Mouse (Mus musculus): ENCODE measurements around the gene Cux2. TPM values are rescaled to one million over a fixed set of nuclear protein-coding genes. Genes with fewer than 3 reads are reported as not detected.

Gene Cux2
- polyA plus RNA-seq, 2 experiments, result 3.0 to 6.1 TPM

DNA sequence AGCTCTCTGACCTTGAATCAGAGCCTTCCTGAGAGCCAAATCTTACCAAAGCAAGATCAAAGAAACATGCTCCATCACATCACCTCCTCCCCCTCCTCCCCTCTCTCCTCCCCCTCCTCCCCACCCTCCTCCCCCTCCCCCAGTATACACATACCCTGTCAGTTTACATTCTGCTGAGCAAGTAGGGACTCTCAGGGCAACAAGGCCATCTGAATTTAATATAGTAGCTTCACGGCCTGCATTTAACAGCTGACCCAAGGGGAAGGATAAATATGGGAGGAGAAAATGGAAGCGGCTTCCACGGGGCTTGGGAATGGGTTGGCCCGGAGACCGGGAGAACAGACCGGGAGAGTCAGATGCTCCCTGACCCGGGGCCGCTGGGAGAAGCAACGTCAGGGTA, 32.1 kb downstream of the Cux2 start:
- Histone ChIP-seq H3K4me2 (replicated peaks; ENCODE audit: low read depth, low read length, severe bottlenecking) (no peak overlapping the region), H3K9ac (ENCODE audit: low read depth, low read length, severe bottlenecking) (no peak overlapping the region), H3K4me1 (ENCODE audit: control insufficient read depth, insufficient read depth, low read length) (peaks cover 9% of the 10 kb centered on the region), H3K9me3 (ENCODE audit: control insufficient read depth, low read length) (peaks cover 8% of the 10 kb centered on the region; the same call in 1 of the 2 replicates), H3K27ac (replicated peaks; ENCODE audit: low read depth, low read length) (no peak overlapping the region), H3K36me3 (ENCODE audit: control insufficient read depth, insufficient read depth, low read length) (no peaks in the 10 kb centered on the region), H3K4me3 (replicated peaks; ENCODE audit: low read length) (no peak overlapping the region), H3K27me3 (ENCODE audit: control insufficient read depth, insufficient read depth, low read length) (no peaks in the 10 kb centered on the region)
- no peak for TF ChIP-seq POLR2A (IDR thresholded peaks at IDR 0.05; ENCODE audit: borderline replicate concordance, extremely low read depth, insufficient read depth, insufficient read length)
- ATAC-seq (ENCODE audit: low FRiP score, low read depth) (no peak), DNase-seq (ENCODE audit: low spot score) (no peak)
- 45% methylated on average over 9 of the region's 9 CpGs for WGBS

DNA sequence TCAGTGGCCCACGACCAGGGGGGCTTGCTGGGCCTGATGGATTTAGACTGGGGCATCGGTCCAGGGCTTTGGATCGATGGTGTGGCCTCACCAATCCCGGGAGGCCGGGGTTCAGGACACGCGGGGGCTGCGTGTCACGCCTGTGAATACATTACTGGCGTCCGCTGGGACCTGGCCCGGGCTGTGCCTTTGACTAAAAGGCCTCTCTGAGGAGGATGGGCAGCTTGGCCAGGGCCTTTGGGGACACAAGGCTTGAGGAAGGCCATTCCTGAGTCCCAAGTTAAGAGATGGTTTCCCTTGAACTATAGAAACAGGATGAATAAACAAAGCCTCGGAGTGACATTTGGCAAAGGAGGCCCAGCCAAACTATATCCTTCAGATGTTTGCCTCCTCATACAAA, 32.6 kb downstream of the Cux2 start:
- H3K4me2 ChIP-seq (replicated peaks; ENCODE audit: low read depth, low read length, severe bottlenecking), result no peak overlapping the region
- no peak overlapping the region for H3K27ac ChIP-seq (replicated peaks; ENCODE audit: low read depth, low read length)
- H3K4me3 ChIP-seq (replicated peaks; ENCODE audit: low read length), result no peak overlapping the region
- no peak overlapping the region for H3K9ac ChIP-seq (ENCODE audit: low read depth, low read length, severe bottlenecking)
- 59% methylated on average over 13 of the region's 13 CpGs for WGBS
- ATAC-seq (ENCODE audit: low FRiP score, low read depth) (no peak), DNase-seq (ENCODE audit: low spot score) (no peak)
- peaks cover 3% of the 10 kb centered on the region; the same call in 1 of the 2 replicates for H3K9me3 ChIP-seq (ENCODE audit: control insufficient read depth, low read length)
- H3K27me3 ChIP-seq (ENCODE audit: control insufficient read depth, insufficient read depth, low read length), result no peaks in the 10 kb centered on the region
- H3K4me1 ChIP-seq (ENCODE audit: control insufficient read depth, insufficient read depth, low read length), result peaks cover 9% of the 10 kb centered on the region
- H3K36me3 ChIP-seq (ENCODE audit: control insufficient read depth, insufficient read depth, low read length), result no peaks in the 10 kb centered on the region
- TF ChIP-seq POLR2A (IDR thresholded peaks at IDR 0.05; ENCODE audit: borderline replicate concordance, extremely low read depth, insufficient read depth, insufficient read length), result no peak

DNA sequence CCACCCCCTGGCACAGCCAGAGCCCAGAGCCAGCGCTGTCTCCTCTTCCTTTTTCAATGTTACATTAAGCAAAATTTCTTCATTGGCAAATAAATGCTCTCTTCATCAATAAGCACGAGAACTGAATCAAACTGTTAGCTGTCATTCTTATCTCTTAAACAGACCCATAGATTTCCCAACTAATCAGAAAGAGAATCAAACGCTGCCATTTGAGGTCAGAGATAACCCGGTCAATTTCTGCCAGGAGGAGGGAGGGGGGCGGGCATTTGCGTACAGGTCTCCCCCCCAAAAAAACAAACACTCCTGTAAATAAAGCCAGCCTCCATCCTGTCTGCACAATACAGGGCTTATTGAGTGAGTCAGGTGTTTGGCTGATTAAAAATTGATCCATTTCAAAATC, 33.2 kb downstream of the Cux2 start:
- H3K4me1 ChIP-seq (ENCODE audit: control insufficient read depth, insufficient read depth, low read length), result peaks cover 9% of the 10 kb centered on the region
- WGBS, result 82% methylated on average over 6 of the region's 6 CpGs
- DNase-seq (ENCODE audit: low spot score) (no peak), ATAC-seq (ENCODE audit: low FRiP score, low read depth) (no peak)
- H3K27me3 ChIP-seq (ENCODE audit: control insufficient read depth, insufficient read depth, low read length), result no peaks in the 10 kb centered on the region
- H3K9ac ChIP-seq (ENCODE audit: low read depth, low read length, severe bottlenecking), result no peak overlapping the region
- no peak overlapping the region for H3K4me2 ChIP-seq (replicated peaks; ENCODE audit: low read depth, low read length, severe bottlenecking)
- H3K36me3 ChIP-seq (ENCODE audit: control insufficient read depth, insufficient read depth, low read length), result no peaks in the 10 kb centered on the region
- H3K9me3 ChIP-seq (ENCODE audit: control insufficient read depth, low read length), result no peaks in the 10 kb centered on the region
- TF ChIP-seq POLR2A (IDR thresholded peaks at IDR 0.05; ENCODE audit: borderline replicate concordance, extremely low read depth, insufficient read depth, insufficient read length), result no peak
- H3K27ac ChIP-seq (replicated peaks; ENCODE audit: low read depth, low read length), result no peak overlapping the region
- H3K4me3 ChIP-seq (replicated peaks; ENCODE audit: low read length), result no peak overlapping the region

DNA sequence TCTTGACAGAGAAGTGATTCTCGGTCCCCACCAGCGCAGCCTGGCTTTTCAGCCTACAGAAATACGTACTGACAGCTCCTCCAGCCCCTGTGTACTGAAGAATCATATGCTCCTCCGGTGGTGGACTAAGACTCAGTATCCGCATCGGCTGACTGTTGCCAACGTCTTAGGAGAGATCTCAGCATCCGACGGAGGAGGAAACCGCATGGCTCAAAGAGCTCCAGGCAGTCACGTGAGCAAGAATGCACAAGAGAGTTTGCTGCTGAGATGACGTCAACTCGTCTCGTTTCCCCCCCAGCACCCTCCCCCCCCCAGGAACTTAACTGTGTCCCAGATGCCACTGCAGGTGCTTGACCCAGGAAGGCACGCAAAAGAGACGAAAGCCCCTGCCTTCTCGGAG, 34.8 kb downstream of the Cux2 start:
- Histone ChIP-seq H3K4me1 (ENCODE audit: control insufficient read depth, insufficient read depth, low read length) (peaks cover 9% of the 10 kb centered on the region), H3K27me3 (ENCODE audit: control insufficient read depth, insufficient read depth, low read length) (no peaks in the 10 kb centered on the region), H3K9ac (ENCODE audit: low read depth, low read length, severe bottlenecking) (no peak overlapping the region), H3K27ac (replicated peaks; ENCODE audit: low read depth, low read length) (no peak overlapping the region), H3K4me2 (replicated peaks; ENCODE audit: low read depth, low read length, severe bottlenecking) (no peak overlapping the region), H3K9me3 (ENCODE audit: control insufficient read depth, low read length) (no peaks in the 10 kb centered on the region), H3K4me3 (replicated peaks; ENCODE audit: low read length) (no peak overlapping the region), H3K36me3 (ENCODE audit: control insufficient read depth, insufficient read depth, low read length) (no peaks in the 10 kb centered on the region)
- ATAC-seq (ENCODE audit: low FRiP score, low read depth), result no peak
- no peak for DNase-seq (ENCODE audit: low spot score)
- no peak for TF ChIP-seq POLR2A (IDR thresholded peaks at IDR 0.05; ENCODE audit: borderline replicate concordance, extremely low read depth, insufficient read depth, insufficient read length)
- WGBS, result 57% methylated on average over 17 of the region's 17 CpGs

DNA sequence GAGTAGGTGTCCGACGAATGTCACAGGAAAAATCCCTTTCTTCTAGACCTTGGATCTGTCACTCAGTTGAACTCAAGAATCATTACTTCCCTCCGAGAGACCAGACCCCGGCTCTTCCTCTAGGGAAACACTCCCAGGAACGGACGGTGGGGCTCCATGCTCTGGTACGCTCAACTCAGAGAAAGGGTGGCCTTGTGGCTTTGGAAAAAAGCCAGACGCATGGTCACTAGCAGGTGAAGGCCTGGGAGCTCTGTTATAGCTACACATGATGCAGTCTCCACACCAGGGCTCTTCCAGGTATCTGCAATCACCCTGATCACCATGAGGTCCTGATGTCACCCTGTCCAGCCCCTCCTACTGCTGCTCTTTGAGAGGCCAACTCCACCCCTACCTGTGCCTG, 35.2 kb downstream of the Cux2 start:
- H3K27me3 ChIP-seq (ENCODE audit: control insufficient read depth, insufficient read depth, low read length), result no peaks in the 10 kb centered on the region
- DNase-seq (ENCODE audit: low spot score) (no peak), ATAC-seq (ENCODE audit: low FRiP score, low read depth) (no peak)
- H3K36me3 ChIP-seq (ENCODE audit: control insufficient read depth, insufficient read depth, low read length), result no peaks in the 10 kb centered on the region
- H3K4me2 ChIP-seq (replicated peaks; ENCODE audit: low read depth, low read length, severe bottlenecking), result no peak overlapping the region
- no peak overlapping the region for H3K27ac ChIP-seq (replicated peaks; ENCODE audit: low read depth, low read length)
- 73% methylated on average over 8 of the region's 8 CpGs for WGBS
- no peak for TF ChIP-seq POLR2A (IDR thresholded peaks at IDR 0.05; ENCODE audit: borderline replicate concordance, extremely low read depth, insufficient read depth, insufficient read length)
- no peaks in the 10 kb centered on the region for H3K9me3 ChIP-seq (ENCODE audit: control insufficient read depth, low read length)
- H3K9ac ChIP-seq (ENCODE audit: low read depth, low read length, severe bottlenecking), result no peak overlapping the region
- H3K4me3 ChIP-seq (replicated peaks; ENCODE audit: low read length), result no peak overlapping the region
- H3K4me1 ChIP-seq (ENCODE audit: control insufficient read depth, insufficient read depth, low read length), result peaks cover 9% of the 10 kb centered on the region

DNA sequence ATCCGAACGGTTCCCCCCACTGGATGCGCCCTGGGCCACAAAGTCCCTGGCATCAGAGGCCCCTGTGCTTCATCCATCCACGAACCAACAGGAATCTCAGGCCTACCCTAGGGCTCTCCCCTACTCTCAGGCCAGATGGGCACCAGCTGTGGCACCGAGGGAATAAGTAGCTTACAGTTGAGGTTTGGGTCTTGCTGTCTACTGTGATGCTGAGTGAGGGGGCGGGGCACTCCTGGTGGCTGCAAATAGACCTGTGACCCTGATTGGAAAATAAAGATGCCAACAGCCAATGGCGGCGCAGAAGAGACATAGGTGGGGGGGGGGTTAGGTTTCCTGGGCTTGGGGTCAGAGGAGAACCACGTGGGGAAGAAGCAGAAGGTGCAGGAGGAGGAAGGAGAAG, 38.6 kb downstream of the Cux2 start:
- Histone ChIP-seq H3K27ac (replicated peaks; ENCODE audit: low read depth, low read length) (no peak overlapping the region), H3K36me3 (ENCODE audit: control insufficient read depth, insufficient read depth, low read length) (no peaks in the 10 kb centered on the region), H3K4me3 (replicated peaks; ENCODE audit: low read length) (no peak overlapping the region), H3K4me2 (replicated peaks; ENCODE audit: low read depth, low read length, severe bottlenecking) (no peak overlapping the region), H3K4me1 (ENCODE audit: control insufficient read depth, insufficient read depth, low read length) (peaks cover 9% of the 10 kb centered on the region), H3K9me3 (ENCODE audit: control insufficient read depth, low read length) (no peaks in the 10 kb centered on the region), H3K27me3 (ENCODE audit: control insufficient read depth, insufficient read depth, low read length) (no peaks in the 10 kb centered on the region), H3K9ac (ENCODE audit: low read depth, low read length, severe bottlenecking) (no peak overlapping the region)
- ATAC-seq (ENCODE audit: low FRiP score, low read depth), result no peak
- no peak for TF ChIP-seq POLR2A (IDR thresholded peaks at IDR 0.05; ENCODE audit: borderline replicate concordance, extremely low read depth, insufficient read depth, insufficient read length)
- WGBS, result 24% methylated on average over 9 of the region's 9 CpGs
- DNase-seq (ENCODE audit: low spot score), result no peak
